Mouse (Mus musculus) kidney, embryonic 16.5 days (tissue): ENCODE measurements around the gene Fstl4. TPM values are rescaled to one million over a fixed set of nuclear protein-coding genes. Genes with fewer than 3 reads are reported as not detected.
"Not testable (repeated sequence)": the region's sequence is repeated elsewhere in the genome, so short reads cannot be mapped to it uniquely, and the experiment has no call there.

Source experiments
- ATAC-seq: fragments of 200-750 bp; cut with Nextera tagmentation; 2 replicates; pipeline ENCODE4 v1.8.0; 2017; ENCODE audit warnings: moderate TSS enrichment; ENCODE audit not compliant: low FRiP score, low TSS enrichment
- H3K27ac ChIP-seq: fragments of 300-500 bp; sonication (generic); 2 replicates; pipeline ENCODE4 v1.5.1; 2014; ENCODE audit warnings: low read length
- H3K27me3 ChIP-seq: fragments of 300-500 bp; sonication (generic); 2 replicates; pipeline ENCODE4 v1.6.1; 2014; ENCODE audit warnings: low read length, control low read depth, mixed read lengths; ENCODE audit not compliant: insufficient read depth
- H3K36me3 ChIP-seq: fragments of 300-500 bp; sonication (generic); 2 replicates; pipeline ENCODE4 v1.6.1; 2014; ENCODE audit warnings: low read length, control low read depth, mixed read lengths; ENCODE audit not compliant: insufficient read depth
- H3K4me1 ChIP-seq: fragments of 300-500 bp; sonication (generic); 2 replicates; pipeline ENCODE4 v1.6.1; 2014; ENCODE audit warnings: low read length, control low read depth, mixed read lengths; ENCODE audit not compliant: insufficient read depth
- H3K4me2 ChIP-seq: fragments of 300-500 bp; sonication (generic); replicated peaks from 2 replicates; pipeline ENCODE4 v1.6.1; 2014; ENCODE audit warnings: low read depth, low read length
- H3K4me3 ChIP-seq: fragments of 300-500 bp; sonication (generic); 2 replicates; pipeline ENCODE4 v1.5.1; 2014; ENCODE audit warnings: mild to moderate bottlenecking, low read length
- H3K9ac ChIP-seq: fragments of 300-500 bp; sonication (generic); replicated peaks from 2 replicates; pipeline ENCODE4 v1.6.1; 2014; ENCODE audit warnings: low read length
- H3K9me3 ChIP-seq: fragments of 300-500 bp; sonication (generic); 2 replicates; pipeline ENCODE4 v1.6.1; 2016; ENCODE audit warnings: low read length, control low read depth
- WGBS: fragments of 180-500 bp; shearing (Covaris S2); extraction: QIAGEN DNeasy Blood & Tissue Kit; methylation state at CpG from one replicate; pipeline ENCODE4 v1.1.7; 2014; 5-methylcytosine and 5-hydroxymethylcytosine counted together
- polyA plus RNA-seq: library from polyadenylated mRNA; unstranded; fragments of >200 nt; fragmentation: Nextera tagmentation; extraction: Ambion mirVana; gene quantifications from 2 replicates; pipeline ENCODE4 v1.2.1, GENCODE M21; 2015

The Fstl4 gene
- polyA plus RNA-seq, 1 experiment from 2014 or later, result 1.0 TPM

DNA sequence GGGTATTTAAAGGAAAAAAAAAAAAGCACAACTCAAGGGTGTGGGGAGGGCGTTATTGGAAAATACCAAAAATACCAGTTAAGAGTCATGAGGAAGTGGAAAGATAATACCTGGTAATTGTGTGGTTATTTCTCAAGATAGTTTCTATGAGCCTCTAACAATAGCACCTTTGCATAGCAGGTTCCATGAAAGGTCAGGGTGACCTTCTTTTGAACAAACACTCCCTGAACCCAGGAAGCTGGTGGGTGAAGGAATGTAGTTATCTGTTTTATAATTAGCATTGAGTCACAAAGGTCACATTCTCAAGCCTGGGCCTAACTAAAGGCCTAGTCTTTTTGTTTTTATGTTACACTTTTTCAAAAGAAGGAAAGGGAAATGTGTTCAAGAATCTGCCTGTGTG is 432.1 kb downstream of the Fstl4 start:
- not testable (repeated sequence) for H3K4me3 ChIP-seq, H3K4me2 ChIP-seq, H3K9me3 ChIP-seq, H3K27me3 ChIP-seq, ATAC-seq, H3K27ac ChIP-seq, H3K4me1 ChIP-seq, H3K9ac ChIP-seq, H3K36me3 ChIP-seq
- WGBS, result 92% methylated on average over 1 of the region's 1 CpGs

DNA sequence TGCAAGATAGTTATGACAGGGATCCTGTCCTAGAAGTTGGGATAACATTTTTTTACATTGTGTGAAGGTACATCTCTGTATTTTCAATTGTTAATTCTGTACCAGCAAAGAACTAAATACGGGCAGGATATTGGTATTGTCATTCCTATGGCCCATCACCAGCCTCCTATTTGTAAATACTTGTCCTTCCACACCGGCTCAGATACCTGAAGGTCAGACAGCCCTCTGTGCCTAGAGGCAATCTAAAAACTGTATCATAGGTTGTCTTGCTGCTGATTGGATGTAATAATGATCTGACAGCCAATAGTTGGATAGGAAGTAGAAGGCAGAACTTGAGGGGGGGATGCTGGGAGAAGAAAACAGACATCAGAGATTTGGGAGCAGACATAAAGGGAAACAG is 432.7 kb downstream of the Fstl4 start:
- Histone ChIP-seq H3K9me3 (no peaks in the 10 kb centered on the region), H3K27ac (no peak overlapping the region), H3K4me2 (no peak overlapping the region), H3K27me3 (no peaks in the 10 kb centered on the region), H3K36me3 (no peaks in the 10 kb centered on the region), H3K9ac (no peak overlapping the region), H3K4me3 (no peak overlapping the region), H3K4me1 (no peaks in the 10 kb centered on the region)
- WGBS, result 90% methylated on average over 2 of the region's 2 CpGs
- ATAC-seq, result no peak

DNA sequence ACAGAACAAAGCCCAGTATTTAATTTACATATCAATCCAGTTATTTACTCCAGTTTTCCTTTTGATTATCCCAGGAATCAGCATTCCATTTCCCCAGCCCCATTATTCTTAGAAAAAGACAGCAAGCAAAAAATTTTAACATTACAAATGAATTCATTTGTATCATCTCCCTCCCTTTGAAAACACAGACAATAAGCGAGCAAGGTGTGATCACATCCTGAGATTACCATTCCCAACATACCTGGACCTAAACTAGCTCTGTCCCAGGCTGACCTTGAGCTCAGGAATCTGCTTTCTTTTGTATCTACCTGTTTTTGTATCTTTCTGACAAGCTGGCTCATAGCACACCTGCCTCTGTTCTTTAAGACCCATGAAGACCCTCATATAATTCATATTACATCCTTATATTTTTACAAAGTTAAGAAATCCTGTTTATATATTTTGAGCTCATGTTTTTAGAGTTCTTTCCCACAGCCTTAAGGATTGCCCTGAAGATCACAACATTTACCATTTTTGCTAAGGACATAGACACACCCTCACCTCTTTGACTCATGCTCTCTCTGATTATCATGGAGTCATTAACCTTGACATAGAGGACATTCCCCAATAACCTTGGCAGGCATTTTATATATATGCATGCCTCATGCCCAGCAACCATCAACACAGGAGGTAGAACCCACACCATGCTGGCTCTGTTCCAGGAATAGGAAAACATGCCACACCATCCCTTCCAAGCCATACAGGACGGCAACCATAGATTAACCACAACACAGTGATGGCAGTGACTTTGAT is 438.2 kb downstream of the Fstl4 start:
- no peaks in the 10 kb centered on the region for H3K36me3 ChIP-seq
- no peak overlapping the region for H3K4me3 ChIP-seq
- no peaks in the 10 kb centered on the region for H3K27me3 ChIP-seq
- H3K27ac ChIP-seq, result no peak overlapping the region
- no peak overlapping the region for H3K9ac ChIP-seq
- ATAC-seq, result no peak
- H3K4me2 ChIP-seq, result no peak overlapping the region
- H3K9me3 ChIP-seq, result no peaks in the 10 kb centered on the region
- WGBS, result 84% methylated on average over 2 of the region's 2 CpGs
- H3K4me1 ChIP-seq, result no peaks in the 10 kb centered on the region

DNA sequence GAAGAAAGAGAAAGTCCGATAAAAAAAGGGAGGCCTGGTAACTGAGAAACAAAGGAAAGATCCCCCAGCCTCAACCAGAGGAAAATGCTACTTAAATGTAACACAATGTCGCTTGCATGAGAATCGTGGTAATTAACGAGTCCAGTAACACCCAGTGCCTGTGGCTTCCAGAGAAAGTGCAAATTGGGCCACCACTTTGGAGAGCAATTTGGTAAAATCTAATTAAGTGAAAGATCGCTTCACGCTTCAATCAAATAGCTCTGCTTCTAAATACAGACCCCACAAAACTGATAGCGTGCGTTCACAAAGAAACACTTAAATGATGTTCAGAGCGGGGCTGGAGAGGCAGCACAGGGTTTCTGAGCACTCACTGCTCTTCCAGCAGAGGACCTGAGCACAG is 446.4 kb downstream of the Fstl4 start:
- Histone ChIP-seq H3K4me3 (no peak overlapping the region), H3K4me2 (no peak overlapping the region), H3K36me3 (no peaks in the 10 kb centered on the region), H3K27me3 (no peaks in the 10 kb centered on the region), H3K9me3 (no peaks in the 10 kb centered on the region), H3K27ac (no peak overlapping the region), H3K9ac (no peak overlapping the region), H3K4me1 (no peaks in the 10 kb centered on the region)
- ATAC-seq, result no peak
- WGBS, result 79% methylated on average over 9 of the region's 9 CpGs

DNA sequence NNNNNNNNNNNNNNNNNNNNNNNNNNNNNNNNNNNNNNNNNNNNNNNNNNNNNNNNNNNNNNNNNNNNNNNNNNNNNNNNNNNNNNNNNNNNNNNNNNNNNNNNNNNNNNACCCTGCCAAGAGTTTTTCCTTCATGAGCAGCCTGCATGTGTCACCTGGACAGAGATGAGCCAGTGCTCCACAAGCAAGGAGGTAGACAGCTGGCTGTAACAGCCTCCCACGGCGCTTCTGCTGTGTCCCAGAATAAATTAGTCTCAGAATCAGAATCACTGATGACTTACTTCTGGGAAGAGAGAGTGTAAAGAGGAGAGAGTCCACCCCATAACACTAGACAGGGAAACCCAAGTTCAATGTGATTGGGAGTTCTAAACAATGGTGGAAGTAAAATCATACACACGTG is 464.6 kb downstream of the Fstl4 start:
- ATAC-seq, result no peak
- H3K4me3 ChIP-seq, result no peak overlapping the region
- no peaks in the 10 kb centered on the region for H3K36me3 ChIP-seq
- 0 out of 2 replicates have a peak, but pooled peaks cover 2% of the 10 kb centered on the region for H3K9me3 ChIP-seq
- no peak overlapping the region for H3K4me2 ChIP-seq
- no peaks in the 10 kb centered on the region for H3K27me3 ChIP-seq
- no peak overlapping the region for H3K27ac ChIP-seq
- no peak overlapping the region for H3K9ac ChIP-seq
- H3K4me1 ChIP-seq, result no peaks in the 10 kb centered on the region
- 83% methylated on average over 3 of the region's 3 CpGs for WGBS

DNA sequence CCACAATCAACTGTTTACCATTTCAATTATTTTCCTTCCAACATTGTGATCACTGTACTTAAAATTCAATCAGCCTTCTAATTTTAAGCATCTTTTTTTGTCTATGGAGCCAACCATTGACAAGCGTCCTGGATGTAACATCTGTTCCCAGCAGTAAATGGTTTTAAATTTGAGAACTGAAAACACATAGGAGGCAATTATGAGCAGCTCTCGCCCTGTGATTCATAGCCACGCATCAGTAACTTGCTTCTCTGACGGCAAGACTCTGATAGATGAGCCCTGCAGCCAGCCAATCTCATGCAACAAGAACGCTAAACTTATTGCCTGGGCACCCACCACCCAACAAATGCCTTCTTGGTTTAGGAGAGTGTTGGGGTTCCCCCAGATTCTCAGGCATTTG is 467.4 kb downstream of the Fstl4 start:
- Histone ChIP-seq H3K4me2 (no peak overlapping the region), H3K36me3 (no peaks in the 10 kb centered on the region), H3K9me3 (no peaks in the 10 kb centered on the region), H3K27me3 (no peaks in the 10 kb centered on the region), H3K4me1 (no peaks in the 10 kb centered on the region), H3K4me3 (no peak overlapping the region), H3K27ac (no peak overlapping the region), H3K9ac (no peak overlapping the region)
- 54% methylated on average over 5 of the region's 5 CpGs for WGBS
- ATAC-seq, result no peak

DNA sequence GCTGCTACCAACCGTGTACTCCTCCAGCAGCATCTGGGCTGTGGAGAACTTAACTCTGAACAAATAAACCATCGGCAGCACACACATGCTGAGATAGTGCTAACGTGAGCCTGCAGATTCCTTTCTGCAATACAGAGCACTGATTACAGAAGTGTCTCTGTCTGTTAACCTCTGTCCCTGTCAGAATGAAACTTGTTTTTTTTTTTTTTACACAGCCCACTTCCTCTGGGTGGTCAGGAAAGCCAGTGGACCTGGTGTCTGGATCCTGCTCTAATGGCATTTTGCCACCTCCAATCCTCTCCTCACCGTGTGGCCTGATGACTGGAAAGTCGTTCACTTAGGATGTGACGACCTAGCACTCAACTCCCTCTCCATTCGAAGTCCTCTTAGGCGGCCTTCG is 469.2 kb downstream of the Fstl4 start:
- Histone ChIP-seq H3K9ac (no peak overlapping the region), H3K27ac (no peak overlapping the region), H3K4me1 (no peaks in the 10 kb centered on the region), H3K27me3 (no peaks in the 10 kb centered on the region), H3K9me3 (peaks cover 3% of the 10 kb centered on the region; the same call in 1 of the 2 replicates), H3K4me3 (no peak overlapping the region), H3K4me2 (no peak overlapping the region), H3K36me3 (no peaks in the 10 kb centered on the region)
- 53% methylated on average over 9 of the region's 9 CpGs for WGBS
- ATAC-seq, result no peak
